Mouse (Mus musculus): ENCODE measurements at regions not wholly inside any gene's neighbourhood (a gene's known extent, or its start where the extent isn't known, plus 50 kb on each side); places are given as distances from the start of the nearest gene placed in this dataset.

DNA sequence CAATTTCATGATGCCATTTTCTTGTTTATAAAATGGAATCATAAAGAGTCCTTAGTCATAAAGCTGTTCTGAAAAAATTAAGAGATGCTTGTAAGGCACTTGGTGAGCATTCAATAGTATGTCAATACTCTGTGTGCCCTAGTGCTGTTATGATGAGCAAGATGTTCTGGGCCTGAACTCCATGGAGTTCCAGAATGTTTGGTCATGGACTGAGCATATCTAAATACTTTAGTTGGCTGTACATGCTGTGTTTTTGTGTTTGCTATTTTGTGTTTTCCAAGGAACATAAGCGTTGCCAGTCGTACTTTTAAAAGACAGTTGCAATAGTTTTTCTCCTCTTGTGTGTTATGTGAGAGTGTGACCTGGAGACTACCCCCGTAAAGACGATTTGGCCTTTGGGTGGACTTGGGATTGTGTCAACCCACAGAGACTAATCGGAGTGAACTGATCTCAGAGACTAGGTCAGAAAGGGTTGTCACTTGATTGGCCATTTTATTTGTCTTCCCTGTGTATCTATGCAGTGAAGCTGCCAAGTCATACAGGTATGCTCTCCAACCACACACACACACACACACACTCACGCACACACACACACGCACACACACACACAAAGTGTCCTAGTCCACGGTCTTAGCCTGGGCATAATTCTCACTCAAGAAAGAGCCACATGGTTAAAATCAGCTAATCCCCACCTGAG, 152.6 kb upstream of the Krr1 start:
- DNase-seq (ENCODE audit: low spot score in 2 of 2) = no peak

- no peak for DNase-seq (ENCODE audit: low spot score in 2 of 2)
Measured at GRCm38 (mm10) chr10:111824820-111825219, 147.6 kb upstream of the Krr1 start.

DNA sequence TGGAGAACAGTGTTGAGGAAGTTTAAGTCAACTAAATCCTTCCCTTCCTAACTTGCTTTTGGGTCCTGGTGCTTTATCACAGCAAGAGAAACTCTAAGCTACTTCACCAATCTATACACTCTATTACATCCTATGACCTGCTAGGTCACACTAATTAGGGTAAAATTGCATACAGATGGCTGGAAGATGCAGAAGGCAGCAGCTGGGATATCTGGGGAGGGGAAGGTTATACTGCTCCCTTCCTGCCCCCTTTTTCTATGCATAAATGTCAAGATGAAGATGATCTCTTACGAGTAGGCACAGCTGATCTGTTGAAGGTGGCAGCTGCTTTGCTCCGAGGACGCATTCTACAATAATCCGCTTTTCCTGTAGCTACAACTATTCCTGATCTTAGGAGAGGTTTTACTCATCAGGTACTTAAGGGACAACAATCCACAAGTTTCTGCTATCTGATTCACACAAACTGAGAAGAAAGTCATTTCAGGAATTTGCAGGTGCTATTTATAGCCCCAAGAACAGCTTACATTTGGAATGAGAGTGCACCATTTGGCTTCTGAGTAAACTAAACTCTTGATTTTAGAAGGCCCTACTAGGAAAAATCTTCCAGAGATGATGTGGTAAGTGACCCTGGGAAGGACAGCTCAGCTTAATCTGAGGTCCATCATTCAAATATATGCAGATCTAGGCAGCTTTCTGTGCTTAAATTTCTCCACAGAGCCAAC, 146.3 kb upstream of the Krr1 start:
- no peak for DNase-seq (ENCODE audit: low spot score in 2 of 2)

DNA sequence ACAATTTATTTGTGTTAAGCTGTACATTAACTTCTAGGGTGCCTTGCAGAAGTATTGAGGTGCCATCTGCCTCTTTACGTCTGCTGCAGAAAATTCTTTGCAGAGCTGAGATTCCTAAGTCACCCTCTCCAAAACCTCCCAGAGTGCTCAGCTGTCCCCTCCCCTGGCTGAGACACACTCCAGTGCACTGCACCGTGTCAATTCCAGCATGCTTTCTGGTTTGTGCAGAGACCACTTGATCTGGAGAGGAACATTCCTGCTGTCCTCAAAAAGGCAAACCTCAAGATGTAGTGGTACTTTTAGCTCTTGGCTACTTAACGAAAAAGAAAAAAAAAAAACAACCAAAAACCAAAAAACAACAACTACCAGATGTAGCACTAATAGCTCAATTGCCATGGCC, 145.2 kb upstream of the Krr1 start:
- DNase-seq (ENCODE audit: low spot score in 2 of 2) = no peak

- no peak for DNase-seq (ENCODE audit: low spot score in 2 of 2)
Measured at GRCm38 (mm10) chr10:111827930-111828329, 144.5 kb upstream of the Krr1 start.

DNA sequence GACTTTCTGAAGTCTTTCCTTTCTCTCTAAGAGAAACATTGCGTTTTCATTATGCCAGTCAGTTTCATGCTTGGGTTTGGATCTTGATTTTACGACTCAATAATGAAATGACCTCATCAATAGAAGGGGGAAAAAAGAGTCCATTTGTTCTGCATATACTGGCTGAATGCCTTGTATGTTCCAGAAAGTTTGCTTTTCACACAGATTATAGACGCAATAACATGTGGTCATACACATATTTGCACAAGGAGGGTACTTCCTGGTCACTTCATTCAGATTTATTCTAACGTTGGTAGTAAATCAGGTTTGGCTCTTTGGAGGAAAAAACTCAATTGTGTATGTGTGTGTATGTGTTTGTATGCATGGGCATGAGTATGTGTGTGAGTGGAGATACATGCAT, 143.9 kb upstream of the Krr1 start:
- DNase-seq (ENCODE audit: low spot score in 2 of 2) = no peak

- no peak for DNase-seq (ENCODE audit: low spot score in 2 of 2)
Measured at GRCm38 (mm10) chr10:111829291-111829690, 143.2 kb upstream of the Krr1 start.

GRCm38 (mm10) chr10:111831105-111831504, 141.4 kb upstream of the Krr1 start:
- DNase-seq (ENCODE audit: low spot score in 2 of 2) = no peak

DNA sequence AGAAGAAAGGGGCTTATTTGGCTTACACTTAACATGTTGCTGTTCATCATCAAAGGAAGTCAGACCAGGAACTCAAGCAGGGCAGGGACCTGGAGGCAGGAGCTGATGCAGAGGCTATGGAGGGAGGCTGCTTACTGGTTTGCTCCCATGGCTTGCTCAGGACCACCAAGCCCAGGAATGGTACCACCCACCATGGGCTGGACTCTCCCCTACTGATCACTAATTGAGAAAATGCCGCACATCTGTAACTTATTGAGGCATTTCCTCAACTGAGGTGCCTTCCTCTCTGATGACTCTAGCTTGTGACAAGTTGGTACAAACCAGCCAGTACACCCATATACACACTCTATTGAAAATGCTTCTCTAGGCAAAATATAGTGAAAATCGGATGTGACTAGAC, 138.9 kb upstream of the Krr1 start:
- DNase-seq (ENCODE audit: low spot score in 2 of 2) = no peak

DNA sequence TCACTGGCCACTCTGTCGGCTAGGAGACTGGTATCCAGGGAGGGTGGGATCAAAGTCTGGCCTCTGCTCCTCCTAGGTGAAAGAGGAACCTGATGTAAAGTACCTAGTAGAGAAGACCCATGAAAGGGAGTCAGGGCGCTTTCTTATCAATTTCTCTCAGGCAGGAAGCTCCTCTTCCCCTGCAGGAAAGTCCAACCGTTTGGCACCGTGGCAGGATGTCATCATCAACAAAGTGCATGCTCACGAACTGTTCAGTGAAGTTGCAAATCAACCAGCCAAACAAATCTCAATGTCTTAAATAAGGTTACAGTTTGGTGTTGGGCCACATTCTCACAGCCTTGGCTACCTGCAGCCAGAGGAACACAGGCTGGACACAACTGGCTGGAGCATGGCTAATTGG, 138.2 kb upstream of the Krr1 start:
- no peak for DNase-seq (ENCODE audit: low spot score in 2 of 2)

DNA sequence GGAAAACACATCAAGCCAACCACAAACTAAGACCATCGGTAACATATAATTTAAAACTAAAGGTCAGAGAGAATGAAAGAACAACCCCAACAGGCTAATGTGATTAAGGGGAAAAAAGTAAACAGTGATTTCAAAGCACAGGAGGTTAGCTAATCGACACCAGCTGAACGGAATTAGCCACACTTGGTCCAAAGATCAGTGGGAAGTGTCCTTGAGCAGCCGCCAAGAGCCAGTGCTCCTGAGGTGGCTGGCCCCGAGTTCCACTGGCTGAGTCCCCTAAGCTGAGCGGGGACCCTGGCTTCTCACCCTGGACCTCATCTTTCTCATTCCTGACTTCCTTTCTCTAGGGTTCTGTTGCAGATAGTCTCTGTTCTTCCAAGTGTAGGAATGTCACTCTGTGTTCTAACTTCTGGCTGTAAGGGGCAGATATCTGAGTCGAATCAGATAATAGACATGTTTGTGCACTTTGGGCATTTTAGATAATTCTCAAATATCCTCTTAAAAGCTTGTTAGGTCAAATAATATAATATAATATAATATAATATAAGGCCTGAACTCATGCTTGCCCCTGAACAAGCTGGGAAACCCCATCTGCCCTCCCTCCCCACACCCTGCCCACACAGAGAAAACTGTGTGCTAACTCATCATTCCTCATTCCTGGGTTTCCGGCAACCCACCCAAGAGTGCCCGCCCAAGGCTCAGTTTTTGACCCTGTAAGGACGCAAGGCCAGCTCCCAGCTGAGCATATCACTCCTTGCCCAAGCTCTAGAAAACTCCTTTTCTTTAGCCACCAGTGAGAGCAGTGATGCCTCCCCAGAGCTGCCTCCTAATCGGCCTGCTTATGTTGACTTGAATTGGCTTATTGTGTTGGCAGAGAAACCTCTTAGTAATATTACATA, 137.3 kb upstream of the Krr1 start:
- peak; percentile 8 to 26 for DNase-seq (ENCODE audit: low spot score in 2 of 2)

- DNase-seq (ENCODE audit: low spot score in 2 of 2) = no peak
Measured at GRCm38 (mm10) chr10:111836191-111836590, 136.3 kb upstream of the Krr1 start.

DNA sequence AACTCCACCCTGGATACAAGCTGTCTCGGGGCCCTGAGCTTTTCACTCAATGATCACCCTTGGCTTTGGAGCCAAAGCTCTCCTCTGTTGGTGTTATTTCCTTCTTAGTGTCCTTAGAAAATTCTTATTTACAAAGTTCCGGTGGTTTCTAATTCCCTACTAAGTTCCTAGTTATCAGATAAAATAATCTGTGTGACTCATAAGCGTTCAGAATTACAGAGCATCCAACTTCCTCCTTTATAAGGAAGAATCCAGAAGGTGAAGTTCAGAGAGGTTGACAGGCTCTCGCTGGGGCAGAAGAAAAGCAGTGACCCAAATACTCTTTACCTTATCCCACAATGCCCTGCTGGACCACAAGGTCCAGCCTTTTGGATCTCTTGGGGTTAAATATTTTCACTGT, 135.7 kb upstream of the Krr1 start:
- DNase-seq (ENCODE audit: low spot score in 2 of 2) = no peak

GRCm38 (mm10) chr10:111842321-111842775, 130.1 kb upstream of the Krr1 start:
- DNase-seq (ENCODE audit: low spot score in 2 of 2) = no peak

GRCm38 (mm10) chr10:111842896-111843295, 129.6 kb upstream of the Krr1 start:
- no peak for DNase-seq (ENCODE audit: low spot score in 2 of 2)

GRCm38 (mm10) chr10:111843301-111843700, 129.2 kb upstream of the Krr1 start:
- no peak for DNase-seq (ENCODE audit: low spot score in 2 of 2)

GRCm38 (mm10) chr10:111844144-111844543, 128.3 kb upstream of the Krr1 start:
- peak in 1 of 2 experiments; percentile 7 for DNase-seq (ENCODE audit: low spot score in 2 of 2)

- no peak for DNase-seq (ENCODE audit: low spot score in 2 of 2)
Measured at GRCm38 (mm10) chr10:111845946-111846345, 126.5 kb upstream of the Krr1 start.

- no peak for DNase-seq (ENCODE audit: low spot score in 2 of 2)
Measured at GRCm38 (mm10) chr10:111854254-111854653, 118.2 kb upstream of the Krr1 start.

- DNase-seq (ENCODE audit: low spot score in 2 of 2) = no peak
Measured at GRCm38 (mm10) chr10:111855496-111855895, 117.0 kb upstream of the Krr1 start.

- DNase-seq (ENCODE audit: low spot score in 2 of 2) = no peak
Measured at GRCm38 (mm10) chr10:111858403-111858802, 114.1 kb upstream of the Krr1 start.

- no peak for DNase-seq (ENCODE audit: low spot score in 2 of 2)
Measured at GRCm38 (mm10) chr10:111865286-111865830, 107.1 kb upstream of the Krr1 start.
